Mouse (Mus musculus): ENCODE measurements around the gene Hist1h3h.

GRCm38 (mm10) chr13:21751827-21752226, 34.4 kb downstream of the Hist1h3h start:
- TF ChIP-seq CTCF (IDR thresholded peaks at IDR 0.05; ENCODE audit: insufficient read depth, low read length) (no peak), POLR2A (IDR thresholded peaks at IDR 0.05; ENCODE audit: borderline replicate concordance, extremely low read depth, low read depth, low read length) (no peak)

All from lung, adult 2 months (tissue).